Mouse (Mus musculus) cerebellum, adult 18-20 months (tissue): Measurements from ENCODE around the gene Nccrp1.
"Not testable (repeated sequence)": the region's sequence is repeated elsewhere in the genome, so short reads cannot be mapped to it uniquely, and the experiment has no call there.

Source experiments
- DNase-seq, 2 experiments: peaks; one replicate each; pipeline ENCODE4 v3.0.0; 2021

Nccrp1 gene

GRCm38 (mm10) chr7:28510405-28510974 lies 36.6 kb downstream of the Nccrp1 start, which contains the start of gene Ifnl2:
Ifnl2 (minus strand) TSS chr7:28510455.
- DNase-seq = peak in 1 of 2 experiments; percentile 4

- not testable (repeated sequence) for DNase-seq
Measured at GRCm38 (mm10) chr7:28509121-28509520, 37.9 kb downstream of the Nccrp1 start.

- DNase-seq = no peak
Measured at GRCm38 (mm10) chr7:28505585-28505984, 41.5 kb downstream of the Nccrp1 start.

GRCm38 (mm10) chr7:28495426-28495825 lies 51.6 kb downstream of the Nccrp1 start:
- no peak for DNase-seq
